Mouse (Mus musculus) cerebellum, postnatal 25 days (tissue): ENCODE data around the gene Nfic.
A peak's percentile ranks its signal among the peaks of the same experiment; 100 is the strongest.

Experiments used
- DNase-seq, 2 experiments: peaks; one replicate each; pipeline ENCODE4 v3.0.0; 2021; ENCODE audit warnings: mixed read lengths in 2 of 2

Nfic gene

DNA sequence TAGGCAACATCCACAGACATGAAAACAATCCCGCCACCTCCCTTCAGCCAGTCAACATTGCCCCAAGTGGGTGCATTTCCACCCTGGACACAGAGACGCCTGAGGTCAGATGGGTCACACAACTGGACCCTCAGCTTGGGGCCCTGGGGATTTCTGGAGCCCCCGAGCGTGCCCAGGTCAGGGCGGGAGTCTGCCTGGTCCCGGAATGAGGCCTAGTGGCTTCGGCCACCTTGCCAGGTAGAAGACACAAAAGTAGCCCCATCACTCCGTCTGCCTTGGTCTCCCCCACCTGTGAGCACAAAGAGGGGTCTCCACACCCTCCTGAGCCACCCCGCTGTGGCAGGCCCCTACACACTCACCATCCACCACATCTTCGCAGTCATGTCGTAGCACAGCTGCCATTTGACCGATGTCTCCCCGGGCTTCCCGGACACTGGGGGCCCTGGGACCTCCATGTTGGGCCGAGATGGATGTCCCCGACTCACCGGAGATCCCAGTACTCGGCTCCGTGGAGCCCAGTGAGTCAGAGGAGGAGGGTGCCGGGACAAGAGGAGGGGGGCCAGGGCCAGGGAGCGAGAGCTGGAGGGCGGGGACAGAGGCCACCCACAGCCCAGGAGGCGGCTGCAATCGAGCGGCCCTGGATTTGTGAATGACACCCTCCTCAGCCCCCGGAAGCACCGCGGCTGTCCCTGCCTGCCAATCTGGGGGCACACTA lies at the start of gene Nfic:
Nfic (minus strand) TSS at position 455 of the 715 bp plus-strand sequence.
- peak in 1 of 2 experiments; percentile 5 for DNase-seq

DNA sequence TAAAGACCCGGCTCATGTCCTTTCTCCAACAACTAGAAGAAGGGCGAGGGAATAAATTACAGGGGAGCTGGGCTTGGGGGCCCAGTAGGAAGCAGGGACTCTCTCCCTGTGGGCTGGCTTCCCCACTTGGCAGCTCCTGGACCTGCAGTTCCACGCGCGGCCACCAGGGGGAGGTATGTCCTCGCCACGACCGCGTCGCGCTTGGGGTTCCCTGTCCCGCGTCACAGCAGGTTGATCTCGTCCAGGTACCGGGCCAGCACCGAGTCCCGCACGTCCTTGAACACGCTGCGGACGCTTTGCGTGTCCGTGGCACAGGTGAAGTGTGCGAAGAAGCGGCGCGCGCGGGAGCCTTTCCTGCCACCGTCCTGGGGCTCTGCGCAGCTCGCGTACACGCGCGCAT lies 47.2 kb upstream of the Nfic start:
- DNase-seq: peak; percentile 97

DNA sequence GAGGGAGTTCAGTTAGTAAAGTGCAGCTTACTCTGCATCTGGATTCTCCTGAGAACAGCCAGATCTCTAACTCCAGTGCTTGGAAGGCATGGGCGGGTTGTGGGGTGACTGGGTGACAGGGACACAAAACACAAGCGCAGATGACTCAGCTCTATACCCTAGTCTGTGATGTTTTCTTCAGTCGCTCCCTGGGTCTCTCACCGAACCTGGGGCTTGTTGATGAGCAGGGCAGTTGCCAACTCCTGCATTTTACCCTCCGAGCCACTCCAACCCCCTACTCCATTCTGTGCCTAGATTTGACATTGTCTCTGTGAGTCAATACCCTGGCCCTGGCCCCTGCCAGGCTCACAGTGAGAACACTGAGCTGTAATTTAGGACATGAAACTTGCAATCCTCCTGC lies 46.4 kb upstream of the Nfic start:
- no peak for DNase-seq

DNA sequence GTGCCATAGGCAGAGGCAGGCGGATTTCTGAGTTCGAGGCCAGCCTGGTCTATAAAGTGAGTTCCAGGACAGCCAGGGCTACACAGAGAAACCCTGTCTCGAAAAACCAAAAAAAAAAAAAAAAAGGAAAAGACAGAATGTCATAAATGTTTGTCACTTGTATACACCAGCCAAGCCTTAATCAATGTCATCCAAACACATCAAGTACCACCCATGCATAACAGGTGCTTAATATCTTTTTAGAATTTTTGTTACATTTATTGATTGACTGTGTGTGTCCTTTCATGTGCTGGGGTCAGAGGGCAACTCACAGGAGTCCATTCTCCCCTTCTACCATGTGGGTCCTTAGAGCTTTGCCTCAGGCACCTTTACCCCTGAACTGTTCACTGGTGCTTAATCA lies 44.6 kb upstream of the Nfic start, which contains the start of gene S1pr4:
S1pr4 (minus strand) TSS at position 101 of the 400 bp plus-strand sequence.
- no peak for DNase-seq

DNA sequence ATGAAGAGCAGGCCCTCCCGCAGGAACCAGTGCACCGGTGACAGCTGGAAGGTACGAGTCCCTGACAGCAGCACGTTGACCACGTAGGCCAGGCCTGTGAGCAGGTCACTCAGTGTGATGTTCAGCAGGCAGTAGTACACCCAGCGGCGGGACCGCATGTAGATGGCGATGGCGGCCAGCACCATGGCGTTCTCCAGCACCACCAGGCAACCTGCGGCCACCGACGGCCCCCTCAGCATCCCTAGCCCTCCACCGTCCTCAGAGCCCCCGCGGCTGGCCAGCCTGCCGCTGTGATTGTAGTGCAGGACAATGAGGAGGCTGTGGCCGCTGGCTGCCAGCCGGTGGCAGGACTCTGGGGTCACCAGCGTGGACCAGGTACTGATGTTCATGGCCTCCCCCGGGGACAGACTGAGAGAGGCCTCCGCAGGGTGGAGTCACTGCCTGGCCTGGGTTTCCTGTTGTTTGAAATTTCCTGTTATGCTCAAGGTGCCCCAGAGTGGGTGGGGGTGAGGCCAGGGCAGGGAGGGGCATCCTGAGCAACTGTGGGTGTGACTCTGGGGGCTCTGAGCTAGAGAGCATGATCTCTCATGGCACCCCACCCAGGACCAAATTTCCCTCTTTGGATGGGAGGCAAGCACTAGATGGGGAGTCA lies 43.9 kb upstream of the Nfic start:
- peak in 1 of 2 experiments; percentile 29 for DNase-seq

DNA sequence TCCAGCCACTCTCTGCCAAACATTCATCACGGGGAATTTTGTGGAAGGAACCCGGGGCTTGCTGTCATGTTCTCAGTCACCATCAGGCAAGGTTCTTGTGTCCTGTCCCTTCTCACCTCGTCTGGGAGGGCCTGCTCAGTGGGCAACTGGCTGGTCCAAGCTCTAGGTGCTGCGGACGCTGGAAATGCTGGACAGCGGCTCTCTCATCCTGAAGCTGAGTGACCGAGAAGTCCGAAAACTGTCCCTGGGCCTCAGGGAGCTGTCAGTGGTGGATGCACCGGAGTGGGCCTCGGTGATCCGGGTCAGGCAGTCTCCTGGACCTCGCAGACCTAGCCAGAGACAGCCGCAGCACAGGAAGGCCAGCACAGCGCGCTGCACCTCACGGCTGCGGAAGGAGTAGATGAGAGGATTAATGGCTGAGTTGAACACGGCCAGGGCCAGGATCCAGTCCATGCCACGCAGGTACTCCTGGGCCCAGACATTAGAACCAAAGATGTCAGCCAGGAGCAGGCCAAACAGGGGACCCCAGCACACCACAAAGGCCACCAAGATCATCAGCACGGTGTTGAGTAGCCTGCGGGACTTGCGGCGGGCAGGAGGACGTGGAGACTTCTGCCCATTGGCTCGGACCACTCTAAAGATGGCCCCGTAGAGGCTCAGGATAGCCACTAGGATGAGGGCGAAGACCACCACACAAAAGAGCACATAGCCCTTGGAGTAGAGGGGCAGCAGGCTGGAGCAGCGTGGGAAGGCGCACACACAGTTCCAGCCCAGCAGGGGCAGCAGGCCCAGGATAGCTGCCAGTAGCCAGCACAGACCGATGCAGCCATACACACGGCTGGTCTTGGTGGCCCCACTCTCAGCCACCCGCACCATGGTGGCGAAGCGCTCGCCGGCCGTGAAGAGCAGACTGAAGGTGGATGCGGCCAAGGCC lies 43.1 kb upstream of the Nfic start:
- peak in 1 of 2 experiments; percentile 29 for DNase-seq

DNA sequence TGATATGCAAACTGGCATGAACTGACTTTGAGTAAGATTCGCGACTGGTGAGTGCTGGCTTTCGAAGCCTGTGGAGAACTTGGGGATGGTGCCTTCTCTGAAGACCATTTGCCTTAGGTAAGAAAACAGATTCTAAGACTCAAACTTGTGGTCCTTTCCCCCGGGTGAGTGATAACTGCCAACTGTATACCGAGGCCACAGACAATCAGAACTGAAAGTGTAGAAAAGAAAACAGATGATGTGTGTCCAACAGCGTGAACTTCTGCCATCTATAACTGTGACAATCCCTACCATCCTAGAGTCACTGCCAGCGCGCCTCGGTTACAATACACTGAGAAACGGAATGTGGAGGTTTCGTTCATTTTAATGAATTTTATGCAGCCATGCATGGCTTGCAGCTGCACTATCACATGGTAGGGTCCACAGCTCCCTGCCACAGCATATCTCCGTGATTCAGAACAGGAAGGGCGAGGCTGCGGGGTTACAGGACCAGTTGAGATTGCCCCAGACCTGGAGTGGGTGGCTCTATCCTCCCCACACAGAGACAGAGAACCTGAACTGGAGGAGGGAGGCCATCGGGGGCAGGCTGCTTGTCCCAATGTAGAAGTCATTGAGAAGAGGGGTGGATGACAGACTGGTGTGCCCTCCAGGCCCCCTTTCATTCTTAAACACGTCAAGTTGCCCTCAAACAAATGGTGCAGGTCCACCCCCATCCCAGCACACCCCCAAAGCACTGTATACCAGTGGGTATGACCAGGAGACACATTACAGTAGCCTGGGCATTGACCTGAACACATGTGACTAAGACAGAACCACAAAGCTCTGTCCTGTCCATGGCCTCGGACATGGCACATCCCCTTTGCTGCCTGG lies 42.2 kb upstream of the Nfic start:
- peak in 1 of 2 experiments; percentile 26 for DNase-seq

DNA sequence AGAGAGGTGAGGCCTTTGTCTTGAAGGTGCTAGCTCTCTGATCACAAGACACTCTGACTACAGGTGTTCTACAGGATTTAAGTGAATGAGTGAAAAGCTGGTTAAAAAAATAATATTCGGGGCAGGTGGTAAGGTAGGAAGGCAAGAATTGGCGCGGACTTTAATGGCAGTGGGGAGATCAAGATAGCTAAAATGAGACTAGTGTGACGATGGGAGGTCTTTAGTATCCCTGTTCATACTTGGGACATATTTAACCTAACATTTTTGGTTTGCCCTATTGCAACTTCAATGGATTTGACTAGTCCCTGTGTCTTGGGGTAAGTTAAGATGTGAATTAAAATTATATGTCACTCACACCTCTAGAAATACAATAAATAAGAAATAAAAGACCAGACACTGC lies 41.5 kb upstream of the Nfic start:
- DNase-seq: no peak

DNA sequence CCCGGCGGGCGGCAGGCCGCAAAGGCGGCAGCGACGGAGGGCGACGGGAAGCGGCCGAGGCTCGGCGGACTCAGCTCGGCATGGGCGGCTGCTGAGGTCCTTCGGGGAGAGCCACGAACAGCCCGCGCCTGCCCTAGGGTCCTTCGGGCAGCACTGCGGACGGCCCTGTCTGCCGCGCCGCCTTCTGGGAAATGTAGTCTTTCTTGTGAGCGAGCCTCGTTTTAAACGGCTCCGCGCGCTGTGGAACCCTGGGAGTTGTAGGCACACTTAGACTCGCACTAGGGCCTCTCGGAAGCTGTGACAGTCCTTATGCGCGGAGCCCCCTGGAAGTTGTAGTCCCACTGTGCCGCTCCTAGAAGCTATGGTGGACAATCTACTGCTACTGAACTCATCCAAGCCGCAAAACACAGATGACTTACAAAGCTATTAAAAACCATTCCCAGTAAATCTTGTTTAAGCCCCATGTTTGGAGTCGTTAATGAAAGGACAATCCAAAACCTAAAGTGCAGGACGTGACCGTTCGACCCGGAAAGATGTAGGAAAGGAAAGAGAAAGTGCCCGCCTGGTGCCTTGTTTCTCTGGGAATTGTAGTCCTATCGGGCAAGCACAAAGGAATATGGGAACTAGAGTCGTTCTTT lies 40.9 kb upstream of the Nfic start, which contains the start of gene Ncln:
Ncln (minus strand) TSS at position 129 of the 638 bp plus-strand sequence.
- peak; percentile 97 to 98 for DNase-seq

DNA sequence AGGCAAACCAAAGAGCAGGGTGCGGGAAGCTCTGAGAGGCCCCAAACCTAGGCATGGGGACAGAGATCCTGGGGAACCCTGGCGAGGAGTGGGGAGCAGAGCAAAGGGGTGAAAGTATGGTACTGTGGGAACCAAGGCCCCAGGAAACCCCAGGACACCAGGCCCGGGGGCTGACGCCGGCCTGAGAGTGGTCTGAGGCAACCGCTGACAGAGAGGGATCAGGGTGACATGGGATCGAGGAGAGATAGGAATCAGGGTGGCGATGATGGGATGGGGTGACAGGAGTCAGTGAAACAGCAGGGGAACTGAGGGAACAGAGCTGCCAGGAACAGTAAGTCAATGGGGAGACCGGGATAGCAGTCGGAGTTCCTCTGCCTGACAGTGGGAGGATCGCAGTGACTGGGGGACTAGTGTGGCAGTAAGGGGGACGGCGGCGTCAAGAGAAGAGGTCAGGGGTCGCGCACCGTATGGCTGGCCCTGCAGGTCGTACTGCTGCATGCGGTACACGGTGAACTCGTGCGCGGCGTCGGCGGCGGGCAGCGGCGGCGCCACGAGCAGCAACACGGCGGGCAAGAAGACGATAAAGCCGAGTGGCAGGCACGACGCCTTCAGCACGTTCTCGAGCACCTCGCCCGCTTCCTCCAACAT lies 40.3 kb upstream of the Nfic start:
- DNase-seq: no peak

DNA sequence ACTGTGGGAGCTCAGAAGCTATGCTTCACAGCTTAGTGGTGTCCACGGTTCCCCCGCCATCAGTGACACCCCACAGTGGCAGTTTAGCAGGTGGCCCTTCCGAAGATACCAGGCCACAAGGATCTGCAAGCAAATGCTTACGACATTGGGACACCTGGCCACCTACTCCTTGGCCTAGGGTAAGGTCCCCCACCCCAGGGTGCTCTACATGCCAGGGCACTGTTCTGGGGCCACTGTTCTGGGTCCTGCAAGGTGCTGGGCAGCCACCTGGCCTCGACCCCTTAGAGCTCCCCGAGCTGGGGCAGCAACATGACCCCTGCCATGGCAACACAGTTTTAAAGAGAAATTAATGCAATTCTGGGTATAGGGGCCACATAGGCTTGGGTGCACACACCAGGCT lies 39.7 kb upstream of the Nfic start:
- peak in 1 of 2 experiments; percentile 38 for DNase-seq

DNA sequence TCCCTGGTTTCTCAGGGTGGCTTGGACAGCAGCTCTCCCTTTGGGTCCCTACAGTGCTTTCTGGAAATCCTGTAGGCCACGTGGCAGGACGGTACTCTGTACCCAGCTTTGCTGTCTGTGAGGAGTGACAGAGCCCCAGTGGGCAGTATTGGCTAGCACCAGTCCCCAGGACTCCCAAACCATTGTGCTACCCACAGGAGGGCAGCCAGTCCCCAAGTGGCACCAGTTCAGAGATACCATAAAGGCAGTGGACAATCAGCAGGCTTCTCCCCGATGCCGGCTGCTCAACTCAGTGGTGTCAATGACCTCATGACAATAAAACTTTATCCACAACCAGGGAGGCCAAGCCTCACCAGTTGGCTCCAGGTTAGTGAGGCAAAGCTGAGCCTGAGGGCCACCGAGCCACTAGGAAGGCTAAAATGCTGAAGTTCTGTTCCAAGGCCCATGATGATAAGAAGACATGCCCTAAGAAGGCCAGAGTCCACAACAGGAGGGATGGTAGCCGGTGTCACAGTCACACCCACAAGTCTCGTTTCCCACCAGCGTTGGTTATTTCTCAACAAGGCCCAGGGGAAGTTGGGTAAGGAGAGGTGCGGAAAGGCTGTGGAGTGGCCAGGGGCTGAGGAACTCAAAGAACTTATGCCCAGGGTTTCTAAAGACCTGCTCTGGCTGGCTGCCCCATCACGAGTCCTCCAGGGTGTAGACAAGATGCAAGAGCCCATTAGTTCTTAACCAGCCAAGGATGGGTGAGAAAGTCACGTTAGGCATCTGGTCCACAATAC lies 39.0 kb upstream of the Nfic start:
- DNase-seq: peak in 1 of 2 experiments; percentile 19

DNA sequence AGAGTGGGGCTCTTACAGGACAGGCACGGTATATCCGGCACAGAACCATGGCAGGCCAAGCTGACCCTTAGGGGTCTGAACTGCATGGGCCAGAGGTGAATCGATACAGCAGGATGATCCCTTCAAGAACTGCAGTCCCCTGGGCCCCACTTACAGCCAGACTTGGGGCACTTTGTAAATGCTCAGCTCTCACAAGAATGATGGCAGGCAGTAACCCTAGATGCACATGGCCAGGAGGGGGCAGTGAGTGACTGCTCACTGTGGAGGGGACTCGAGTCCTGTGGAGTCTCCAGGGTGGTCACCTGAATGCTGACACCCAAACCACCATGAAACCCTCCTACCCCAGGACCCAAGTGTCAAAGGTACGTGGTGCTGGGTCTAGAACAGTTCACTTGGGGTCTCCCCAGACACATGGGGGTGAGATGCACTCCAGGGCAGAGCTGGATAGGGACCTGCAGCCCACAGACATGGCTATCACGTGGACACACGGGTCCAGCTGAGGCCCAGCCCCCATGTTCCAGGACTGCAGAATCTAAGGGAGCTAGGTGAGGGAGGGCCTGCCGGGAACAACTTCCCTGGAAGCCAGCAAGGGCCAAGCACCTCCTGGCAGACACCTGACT lies 38.3 kb upstream of the Nfic start:
- DNase-seq: peak in 1 of 2 experiments; percentile 31

DNA sequence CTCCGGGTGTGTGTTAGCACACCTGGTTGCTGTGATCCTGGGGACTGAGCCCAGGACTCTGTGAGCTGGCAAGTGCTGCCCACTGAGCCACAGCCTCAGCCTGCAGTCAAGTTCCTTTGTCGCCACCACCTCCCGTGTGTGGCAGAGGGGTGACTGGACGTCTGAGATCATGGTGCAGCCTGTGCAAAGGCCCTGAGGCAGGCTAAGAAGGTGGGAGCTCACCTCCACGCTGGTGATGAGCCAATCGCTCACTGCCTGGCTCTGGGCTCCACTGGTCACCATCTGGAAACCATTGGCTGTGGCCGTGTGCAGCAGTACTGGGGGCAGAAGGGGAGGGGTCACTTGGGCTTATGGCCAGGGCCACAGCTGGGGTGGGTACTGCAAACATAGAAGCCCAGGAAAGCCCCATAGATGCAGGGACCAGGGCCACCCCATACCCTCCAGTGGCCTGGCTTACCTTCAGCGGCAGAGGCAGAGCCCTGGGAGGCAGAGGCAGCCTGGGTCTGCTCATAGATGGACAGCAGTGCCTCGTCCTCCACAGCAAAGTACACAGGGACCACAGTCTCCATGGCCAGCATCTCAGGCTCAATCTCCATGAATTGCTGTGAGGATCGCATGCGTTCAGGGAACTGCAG lies 37.3 kb upstream of the Nfic start:
- DNase-seq: peak in 1 of 2 experiments; percentile 32

DNA sequence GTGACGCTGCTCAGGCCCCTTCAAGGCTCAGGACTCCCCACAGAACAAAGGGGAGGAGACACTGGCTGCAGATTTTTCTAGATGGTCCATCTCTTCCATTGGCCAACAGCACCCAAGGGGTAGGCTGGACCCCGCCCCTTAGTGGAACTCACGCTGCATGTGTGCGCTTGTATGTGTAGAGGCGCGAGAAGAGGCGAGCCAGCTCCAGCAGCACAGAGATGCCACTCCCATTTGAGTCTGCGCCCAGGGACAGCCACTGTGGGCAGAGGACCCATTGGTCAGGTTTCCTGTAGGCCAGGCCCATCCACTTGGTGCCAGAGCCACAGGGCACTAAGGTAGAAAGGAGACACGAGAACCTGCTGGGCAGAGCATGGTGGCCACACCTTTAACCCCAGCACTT lies 35.6 kb upstream of the Nfic start:
- DNase-seq: peak in 1 of 2 experiments; percentile 18

DNA sequence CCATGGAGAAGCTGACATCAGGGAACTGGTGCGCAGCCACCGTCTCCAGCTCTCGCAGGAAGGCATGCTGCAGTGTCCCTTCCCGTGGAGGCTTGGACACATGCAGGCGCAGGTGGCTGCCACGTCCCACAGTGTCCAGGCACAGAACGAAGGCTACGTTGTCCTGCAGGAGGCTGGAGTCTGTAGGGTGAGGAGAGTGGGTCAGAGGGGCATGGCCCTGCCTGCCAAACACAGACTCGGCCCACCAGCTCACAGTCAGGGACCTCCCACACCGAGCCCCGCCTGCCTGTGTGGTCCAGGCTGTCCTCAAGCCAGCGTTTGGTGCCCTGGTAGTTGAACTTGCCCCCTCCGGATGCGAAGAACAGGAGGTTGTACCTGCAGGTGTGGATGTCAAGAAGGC lies 34.5 kb upstream of the Nfic start:
- no peak for DNase-seq

DNA sequence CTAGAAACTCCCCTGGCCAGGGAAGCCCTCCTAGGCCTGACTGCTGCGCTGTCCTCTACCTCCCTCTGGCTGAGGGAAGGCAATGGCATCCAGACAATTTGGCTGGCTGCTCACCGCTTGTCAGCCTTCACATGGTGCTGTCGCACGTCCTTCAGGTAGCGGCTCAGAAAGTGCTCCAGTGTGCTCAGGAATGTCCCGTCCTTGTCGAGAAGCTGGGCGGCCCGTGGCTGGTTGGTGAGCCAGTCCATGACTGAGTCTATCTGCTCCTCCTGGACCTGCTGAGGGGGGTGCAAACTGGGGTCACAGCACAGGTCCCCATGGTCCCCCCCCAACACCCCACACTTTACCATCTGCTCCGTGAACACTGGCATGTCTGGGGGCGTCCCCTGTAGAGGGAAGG lies 32.6 kb upstream of the Nfic start:
- DNase-seq: no peak

DNA sequence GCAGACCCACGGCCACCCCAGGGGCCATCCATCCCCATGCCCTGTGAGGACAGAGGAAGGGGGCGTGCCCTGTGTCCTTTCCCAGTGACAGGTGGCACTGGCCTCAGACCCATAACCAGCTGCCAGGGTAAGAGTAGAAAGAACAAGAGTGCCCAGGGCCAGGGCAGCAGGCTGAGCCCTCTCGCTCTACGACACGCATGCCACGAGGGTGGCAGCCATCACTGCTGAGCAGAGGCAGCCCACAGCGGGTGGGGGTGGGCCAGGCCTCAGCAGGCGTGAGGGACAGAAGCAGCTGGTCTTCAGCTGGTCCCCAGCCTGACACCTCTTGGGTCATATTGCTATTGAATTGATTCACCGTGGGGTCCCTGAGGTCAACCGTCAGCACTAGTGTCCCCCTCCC lies 31.1 kb upstream of the Nfic start:
- DNase-seq: no peak

DNA sequence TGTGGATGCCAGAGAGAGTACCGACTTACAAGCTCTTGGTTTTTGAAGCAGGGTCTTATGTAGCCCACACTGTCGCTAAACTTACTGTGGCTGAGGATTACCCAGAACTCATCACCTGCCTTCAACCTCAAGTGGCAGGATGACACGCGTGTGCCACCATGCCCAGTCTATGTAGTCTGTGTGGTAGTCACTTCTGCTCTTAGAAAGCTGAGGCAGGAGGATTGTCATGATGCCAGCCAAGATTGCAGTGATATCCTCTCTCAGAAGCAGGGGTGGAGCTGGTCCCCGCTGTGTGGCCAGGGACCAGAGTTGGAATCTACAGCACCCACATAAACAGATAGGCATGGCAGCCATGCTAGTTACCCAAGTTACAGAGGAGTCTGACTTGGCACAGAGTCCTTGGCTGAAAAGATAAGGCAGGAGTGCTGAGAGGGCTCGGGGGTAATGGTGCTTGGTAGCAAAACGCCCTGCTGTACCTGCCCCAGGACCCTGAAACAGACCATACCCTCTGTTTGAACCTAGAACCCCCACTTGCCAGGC lies 30.1 kb upstream of the Nfic start:
- no peak for DNase-seq
